Mouse (Mus musculus) gastrocnemius, postnatal 4 days (tissue): ENCODE measurements around the gene Sec13. TPM values are rescaled to one million over a fixed set of nuclear protein-coding genes. Genes with fewer than 3 reads are reported as not detected.

Experiments used
- DNase-seq, 2 experiments: peaks; one replicate each; pipeline ENCODE4 v3.0.0; 2021 to 2022; ENCODE audit warnings: low spot score in 2 of 2, mixed read lengths in 2 of 2
- long read RNA-seq, 2 experiments: library from polyadenylated mRNA; stranded (forward); transcript quantifications; one replicate each; pipeline ENCODE4 v2.0.0; 2021
- total RNA-seq, 2 experiments: library from RNA; stranded (reverse); gene quantifications; 2 replicates each; pipeline ENCODE4 v1.2.3; 2021

Sec13 gene
- total RNA-seq: 100 to 1,000 TPM; 100 to 119 TPM
- long read RNA-seq, experiment 1, transcript Sec13-201 (9 exons, 1,353 nt): major isoform, 129 of 145 reads
- long read RNA-seq, experiment 1, partial matches to known transcripts: 7 of 145 reads
- long read RNA-seq, experiment 1, other reads (novel, unspliced or antisense): 9 of 145 reads
- long read RNA-seq, experiment 2, transcript Sec13-201 (9 exons, 1,353 nt): major isoform, 96 of 113 reads
- long read RNA-seq, experiment 2, partial matches to known transcripts: 11 of 113 reads
- long read RNA-seq, experiment 2, other reads (novel, unspliced or antisense): 6 of 113 reads

DNA sequence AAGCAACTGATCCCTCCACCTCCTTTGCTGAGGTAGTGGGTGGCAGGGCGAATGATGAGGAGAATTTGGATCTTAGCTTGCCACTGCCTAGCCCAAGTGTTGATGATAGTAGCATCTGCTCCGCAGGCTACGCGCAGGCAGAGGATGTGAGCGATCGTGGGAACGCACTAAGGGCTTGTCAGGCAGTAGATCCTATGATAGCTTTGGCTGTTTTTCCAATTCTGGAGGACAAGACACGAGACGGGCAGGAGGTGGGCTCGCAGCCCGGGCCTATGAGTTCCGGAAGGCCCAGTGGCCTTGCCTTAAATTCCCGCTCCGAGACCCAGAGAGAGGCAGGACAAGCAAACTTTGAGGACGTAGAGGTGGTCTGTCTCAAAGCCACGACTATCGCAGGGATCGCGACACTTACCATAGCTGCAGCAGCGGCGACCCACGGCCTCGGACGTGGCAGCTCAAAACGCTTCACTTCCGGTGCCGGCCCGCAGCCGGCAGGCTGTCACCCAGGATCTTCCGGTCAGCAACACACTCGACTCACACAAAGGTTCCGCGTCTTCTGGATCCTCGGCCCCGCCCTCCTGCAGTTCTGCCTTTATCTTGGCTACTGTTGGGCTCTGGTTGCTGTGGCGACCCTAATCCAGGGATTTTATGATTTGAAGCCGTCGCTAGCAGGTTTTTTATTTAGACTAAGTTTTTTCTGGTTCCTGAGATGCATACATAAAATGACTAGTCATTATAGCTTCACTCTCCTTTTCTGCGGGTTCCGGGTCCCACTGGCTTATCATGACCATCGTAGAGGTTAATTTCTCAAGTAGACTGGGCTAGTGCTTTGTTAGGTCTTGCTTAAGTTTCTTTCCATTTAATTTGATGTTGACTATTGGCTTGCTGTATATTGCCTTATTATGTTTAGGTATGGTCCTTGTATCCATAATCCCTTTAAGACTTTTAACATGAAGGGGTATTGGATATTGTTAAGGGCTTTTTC, at the start of gene Sec13:
Gene Sec13 (minus strand): TSS at position 508 of the 982 bp plus-strand sequence.
- DNase-seq: peak; percentile 71 to 85

DNA sequence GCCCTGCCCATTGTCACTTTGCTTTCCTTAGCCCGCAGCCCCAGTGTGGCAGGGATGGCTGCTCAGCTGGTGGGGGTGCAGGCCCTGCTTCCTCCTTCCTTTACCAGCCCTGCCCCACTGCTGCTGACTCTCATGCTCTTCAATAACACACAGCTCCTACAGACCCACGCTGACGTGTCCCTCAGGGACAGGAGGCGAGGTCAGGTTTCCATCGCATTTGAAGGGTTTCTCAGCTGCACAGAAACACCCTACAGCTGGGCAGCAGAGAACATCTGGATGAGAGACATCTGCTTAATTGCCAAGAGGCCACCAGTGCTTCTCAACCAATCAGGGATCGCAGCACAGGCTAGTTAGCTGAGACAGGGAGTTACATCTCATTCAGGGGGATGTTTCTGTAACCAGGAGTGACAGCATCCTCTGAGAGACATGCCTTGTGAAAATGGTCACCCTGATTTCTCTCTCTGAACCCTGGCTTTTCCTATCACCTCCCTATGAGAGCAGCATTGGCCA, 47.0 kb upstream of the Sec13 start:
- no peak for DNase-seq

DNA sequence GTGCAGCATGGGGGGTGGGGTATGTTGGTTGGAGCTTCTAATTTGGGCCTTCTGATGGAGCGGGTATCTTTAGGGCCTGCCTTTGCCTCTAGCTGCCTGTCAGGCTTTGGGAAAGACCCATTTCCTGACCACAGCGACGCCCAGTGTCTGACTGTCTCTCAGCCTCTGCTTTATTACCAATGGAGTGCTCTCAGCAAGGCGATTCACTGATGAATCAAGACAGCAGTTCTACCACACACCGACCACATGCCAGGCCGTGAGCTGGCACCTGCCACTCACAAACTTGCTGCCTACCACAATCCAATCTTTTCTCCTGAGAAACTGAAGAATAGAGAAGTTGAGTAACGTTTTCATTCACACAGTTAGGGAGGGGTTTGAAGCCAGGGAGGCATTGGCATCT, 45.1 kb upstream of the Sec13 start:
- no peak for DNase-seq

DNA sequence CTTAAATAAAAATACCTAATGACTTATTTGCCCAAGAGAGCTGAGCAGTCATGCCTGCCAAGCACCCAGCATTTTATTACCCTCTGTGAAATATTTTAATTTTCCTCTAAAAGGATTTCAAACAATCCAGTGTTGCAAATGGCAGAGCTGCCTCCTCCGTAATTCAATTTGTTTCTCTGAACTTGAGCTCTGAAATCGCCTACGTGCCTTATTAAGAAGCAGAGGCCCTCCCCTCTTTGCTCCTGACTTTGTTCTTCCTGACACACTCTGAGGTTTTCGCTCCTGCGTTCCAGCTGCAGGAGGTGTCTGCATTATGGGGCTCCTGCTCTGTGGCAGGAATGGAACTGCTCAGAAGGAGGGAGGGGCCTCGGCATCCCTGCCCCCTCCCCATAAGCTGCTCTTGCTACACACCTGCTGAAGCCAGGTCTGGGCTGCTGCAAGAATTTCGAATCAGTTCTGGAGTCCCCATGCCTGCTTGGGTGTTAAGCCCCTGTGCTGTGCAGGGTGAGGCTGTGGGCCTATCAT, 37.7 kb upstream of the Sec13 start:
- no peak for DNase-seq

DNA sequence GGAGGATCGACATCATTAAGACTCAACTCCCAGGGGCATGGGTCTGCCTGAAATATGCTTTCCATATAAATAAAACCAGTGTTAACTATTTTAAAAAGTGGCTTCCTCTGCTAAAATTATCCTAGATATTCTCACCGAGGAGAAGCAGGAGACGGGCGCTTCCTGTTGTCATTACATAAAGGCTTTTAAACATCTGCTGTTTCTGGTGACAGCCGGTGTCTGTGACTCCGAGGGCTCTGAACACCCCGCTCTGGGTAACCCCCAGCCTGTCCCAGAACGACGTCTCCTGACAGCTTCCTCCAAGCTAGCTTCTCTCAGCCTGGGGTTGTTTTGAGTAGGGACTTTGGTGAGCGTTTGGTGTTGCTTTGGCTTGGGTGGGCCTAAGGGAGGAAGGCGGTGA, 28.3 kb upstream of the Sec13 start:
- DNase-seq: no peak

DNA sequence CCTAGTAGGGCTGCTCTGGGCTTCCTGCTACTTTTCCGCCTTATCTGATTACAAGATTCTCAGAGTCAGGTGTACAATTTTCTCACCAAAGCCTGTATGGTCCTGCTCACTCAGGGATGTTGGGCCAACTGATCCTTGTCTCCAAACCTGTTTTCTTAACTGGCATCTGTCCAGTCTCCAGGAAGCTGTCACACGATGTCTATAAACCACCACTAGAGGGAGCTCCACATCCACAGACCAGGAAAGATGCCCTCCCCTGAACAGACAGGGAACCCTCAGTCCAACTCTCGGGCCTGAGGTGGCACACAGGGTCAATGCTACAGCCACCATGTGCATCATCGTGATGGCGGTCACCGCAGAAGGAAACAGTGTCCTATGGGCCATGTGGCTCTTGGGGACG, 21.1 kb upstream of the Sec13 start:
- peak in 1 of 2 experiments; percentile 46 for DNase-seq

DNA sequence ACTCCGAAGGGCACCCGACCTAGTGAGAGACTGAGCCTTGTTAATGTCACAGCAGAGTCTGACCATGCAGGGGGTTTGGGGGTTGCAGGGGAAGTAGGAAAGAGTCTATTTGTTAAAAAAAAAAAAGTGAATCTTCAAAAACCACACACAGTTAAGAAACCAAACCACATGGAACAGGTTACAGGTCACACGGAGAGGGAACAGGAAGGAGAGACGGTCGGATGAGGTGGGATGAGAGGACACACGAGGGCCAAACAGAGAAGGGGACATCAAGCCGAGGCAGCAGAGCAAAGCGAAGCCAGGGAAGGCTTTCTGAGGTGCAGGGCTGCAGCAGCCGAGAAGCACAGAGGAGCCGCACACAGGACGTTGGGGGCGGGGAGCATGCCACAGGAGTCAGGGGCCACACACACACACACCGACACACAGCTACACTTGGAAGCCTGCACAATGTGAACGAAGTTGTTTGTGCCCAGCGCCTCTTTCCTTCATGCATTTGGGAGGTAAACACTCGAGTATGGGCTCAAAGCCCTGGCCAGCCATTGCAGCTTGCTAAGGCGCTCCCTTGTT, 8.7 kb upstream of the Sec13 start:
- no peak for DNase-seq

DNA sequence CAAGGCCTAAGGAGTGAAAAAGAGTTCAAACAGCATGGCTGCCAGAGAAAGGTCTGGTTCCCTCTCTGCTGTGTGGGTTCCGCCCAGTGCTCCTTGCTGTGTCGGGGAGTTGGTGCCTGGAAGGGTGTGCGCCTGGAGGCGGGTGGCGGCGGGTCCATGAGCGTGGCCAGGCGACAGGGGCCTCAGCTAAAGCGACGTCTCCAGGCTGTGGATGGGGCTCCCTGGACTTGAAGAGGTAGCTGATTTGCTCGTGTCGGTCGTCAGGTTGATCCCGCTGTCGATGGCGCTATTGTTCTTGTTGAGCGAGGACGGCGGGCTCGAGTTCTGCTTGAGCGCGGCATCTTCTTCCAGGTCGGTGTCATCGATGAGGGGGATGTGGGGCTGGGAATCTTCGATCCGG, 7.8 kb upstream of the Sec13 start:
- no peak for DNase-seq

DNA sequence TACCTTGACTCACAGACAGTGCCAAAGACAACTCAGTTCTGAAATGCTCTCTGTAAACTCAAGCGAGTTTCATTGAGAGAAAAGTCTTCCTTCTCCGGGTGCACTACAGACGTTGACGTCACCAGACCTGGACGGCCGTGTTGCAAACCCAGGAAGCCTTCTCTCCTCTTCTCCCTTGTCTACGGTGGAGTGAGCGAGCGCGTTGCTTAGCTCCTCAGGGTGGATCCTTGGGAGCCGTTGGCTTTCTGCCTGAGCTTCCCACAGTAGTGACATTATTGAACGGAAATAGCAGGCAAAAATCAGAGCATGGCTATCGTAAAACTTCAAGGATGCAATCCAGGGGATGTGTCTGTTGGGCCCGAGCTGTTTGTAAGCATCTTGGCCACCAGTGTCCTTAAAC, 6.7 kb upstream of the Sec13 start:
- DNase-seq: no peak

DNA sequence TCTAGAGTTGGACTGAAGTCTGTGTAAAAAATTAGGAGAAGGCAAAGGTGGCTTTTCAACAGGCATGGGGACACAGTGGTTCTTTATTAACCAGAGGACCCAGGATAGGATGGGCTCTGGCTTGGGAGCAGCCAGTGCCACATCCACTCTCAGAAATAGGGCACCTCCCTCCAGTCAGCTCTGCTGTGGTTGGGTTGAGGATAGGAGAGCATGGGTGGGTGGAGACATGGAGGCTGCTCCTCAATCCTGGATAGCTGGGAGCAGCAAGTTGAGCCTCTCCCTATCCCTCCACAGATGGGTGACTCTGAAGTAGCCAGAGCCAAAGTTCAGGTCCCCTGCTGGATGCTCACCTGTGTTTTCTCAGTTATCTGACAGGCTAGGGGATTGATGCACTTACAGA, 4.6 kb upstream of the Sec13 start:
- DNase-seq: no peak

DNA sequence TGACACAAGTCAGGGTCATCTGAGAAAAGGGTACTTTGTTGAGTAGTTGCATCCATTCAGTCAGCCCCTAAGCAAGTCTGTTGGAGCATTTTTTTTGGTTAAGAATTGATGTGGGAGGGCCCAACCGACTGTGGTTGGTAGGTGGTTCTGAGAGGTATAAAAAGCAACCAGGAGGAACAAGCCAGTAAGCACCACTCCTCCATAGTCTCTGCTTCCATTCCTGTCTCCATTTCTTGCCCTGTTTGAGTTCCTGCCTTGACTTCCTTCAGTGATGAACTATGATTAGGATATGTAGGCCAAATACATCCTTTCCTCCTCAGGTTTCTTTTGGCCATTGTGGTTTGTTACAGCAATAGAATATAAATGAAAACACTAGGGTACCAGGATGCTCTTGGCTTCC, 2.6 kb upstream of the Sec13 start:
- DNase-seq: no peak

DNA sequence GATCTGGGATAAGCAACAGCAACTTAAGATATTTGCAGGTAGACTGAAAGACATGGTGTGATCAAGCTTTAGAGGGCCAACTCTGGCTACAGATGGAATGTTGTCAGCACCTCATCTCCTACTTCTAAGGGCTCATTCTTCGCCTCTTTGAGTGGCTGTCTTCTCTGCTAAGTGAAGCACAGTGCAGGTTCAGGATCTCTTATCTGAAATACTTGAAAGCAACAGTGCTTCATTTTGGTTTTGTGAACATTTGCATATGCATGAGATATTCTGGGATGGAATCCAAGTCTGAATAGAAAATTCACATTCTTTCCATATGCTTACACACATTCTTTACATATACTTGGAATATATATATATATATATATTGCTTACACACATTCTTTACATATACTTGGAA, 1.8 kb upstream of the Sec13 start:
- DNase-seq: no peak

DNA sequence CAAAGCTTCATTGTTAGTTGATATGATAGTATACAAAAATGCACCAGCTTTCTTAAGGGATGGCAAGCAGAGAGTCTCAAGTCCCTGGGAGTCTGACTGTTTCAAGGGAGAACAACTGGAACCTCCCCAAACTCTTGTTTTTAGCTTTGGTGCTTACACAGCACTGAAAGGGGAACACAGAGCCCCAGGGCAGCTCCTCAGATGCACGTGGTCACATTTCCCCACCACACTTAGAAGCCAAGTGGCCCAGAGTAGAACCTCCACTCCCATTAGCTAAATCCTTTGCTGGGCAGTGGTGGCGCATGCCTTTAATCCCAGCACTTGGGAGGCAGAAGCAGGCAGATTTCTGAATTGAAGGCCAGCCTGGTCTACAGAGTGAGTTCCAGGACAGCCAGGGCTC, 882 bp upstream of the Sec13 start:
- no peak for DNase-seq

DNA sequence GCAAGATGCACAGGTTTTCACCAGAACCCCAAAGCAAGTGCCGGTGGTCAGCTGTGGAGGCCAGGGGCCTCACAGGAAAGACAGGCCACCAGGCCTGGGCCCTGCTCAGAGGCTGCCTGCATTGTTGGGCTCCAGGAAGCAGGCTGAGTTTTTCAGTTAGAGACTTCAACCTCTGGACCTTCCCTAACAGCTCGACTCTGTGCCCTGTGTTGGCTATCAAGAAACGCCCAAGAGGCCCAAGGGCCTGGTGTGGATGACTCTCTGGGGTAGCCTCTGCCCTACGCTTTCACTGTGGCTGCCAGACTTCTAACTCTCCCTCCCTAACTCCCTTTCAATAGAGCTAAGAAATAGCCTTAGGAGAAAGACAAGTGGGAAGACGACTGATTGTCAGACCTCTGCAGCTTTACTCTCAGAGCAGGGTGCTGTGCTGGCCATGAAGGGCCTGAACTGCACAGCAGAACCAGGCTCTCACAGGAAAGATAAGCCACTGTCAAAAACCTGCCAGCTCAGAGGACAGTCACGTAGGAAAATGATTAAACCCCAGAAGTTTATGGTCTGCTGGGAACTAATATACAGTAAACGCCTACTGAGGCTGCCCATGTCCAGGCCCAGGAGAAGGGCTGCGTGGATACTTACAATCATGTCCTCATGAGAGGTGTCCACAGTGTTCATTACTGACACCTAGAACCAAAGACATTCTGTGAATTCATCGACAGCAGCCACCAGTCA, 3.1 kb downstream of the Sec13 start:
- DNase-seq: no peak

DNA sequence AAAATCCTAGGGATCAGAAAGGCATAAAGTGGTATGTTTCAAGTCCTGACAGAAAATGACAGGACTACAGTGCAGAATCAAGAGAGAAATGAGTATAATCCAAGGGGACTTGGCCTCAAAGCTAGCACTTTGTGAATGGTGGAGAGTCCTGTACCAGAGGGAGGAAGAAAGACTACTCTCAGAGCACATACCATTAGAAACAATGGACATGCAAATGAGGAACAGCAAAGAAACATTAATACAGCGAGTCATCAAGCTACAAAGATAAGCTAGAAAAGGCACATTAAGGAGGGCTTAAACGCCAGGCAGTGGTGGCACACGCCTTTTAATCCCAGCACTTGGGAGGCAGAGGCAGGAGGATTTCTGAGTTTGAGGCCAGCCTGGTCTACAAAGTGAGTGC, 9.2 kb downstream of the Sec13 start:
- no peak for DNase-seq

DNA sequence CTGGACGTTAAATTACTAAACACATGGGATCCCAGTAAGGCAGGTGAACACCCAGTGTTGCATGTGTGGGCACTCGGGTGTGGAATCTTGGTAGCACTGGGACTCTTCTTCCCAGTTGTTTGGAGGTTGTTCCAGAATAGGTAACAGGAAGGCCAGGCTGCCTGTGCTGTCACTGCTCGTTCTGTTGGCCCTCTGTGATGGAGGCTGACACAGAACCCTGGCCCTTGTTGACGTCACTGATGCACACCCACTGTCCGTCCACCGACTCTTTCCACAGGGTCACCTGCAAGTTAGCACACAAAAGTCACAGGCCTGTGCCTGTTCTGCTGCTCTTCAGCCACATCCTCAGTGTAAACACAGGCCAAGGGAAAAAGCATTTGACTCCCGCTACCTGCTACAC, 12.4 kb downstream of the Sec13 start:
- DNase-seq: no peak

DNA sequence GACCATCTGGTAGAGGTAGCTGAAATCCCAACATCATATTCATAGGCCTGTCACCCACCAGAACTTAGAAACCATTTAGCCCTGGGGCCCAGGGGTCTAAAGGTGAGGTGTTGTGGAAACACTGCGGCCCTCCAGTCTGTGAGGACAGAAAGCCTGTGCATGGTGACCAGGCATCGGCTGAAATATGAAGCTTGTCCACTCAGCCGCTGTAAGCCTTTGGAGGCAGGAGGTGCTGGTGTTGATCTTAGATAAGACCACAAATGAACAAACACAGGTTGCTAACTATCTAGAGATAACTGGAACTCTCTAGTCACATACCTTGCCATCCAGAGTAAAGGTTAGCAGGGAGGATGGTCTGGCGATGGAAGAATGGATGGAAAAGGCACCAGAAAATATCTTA, 19.5 kb downstream of the Sec13 start:
- DNase-seq: no peak

DNA sequence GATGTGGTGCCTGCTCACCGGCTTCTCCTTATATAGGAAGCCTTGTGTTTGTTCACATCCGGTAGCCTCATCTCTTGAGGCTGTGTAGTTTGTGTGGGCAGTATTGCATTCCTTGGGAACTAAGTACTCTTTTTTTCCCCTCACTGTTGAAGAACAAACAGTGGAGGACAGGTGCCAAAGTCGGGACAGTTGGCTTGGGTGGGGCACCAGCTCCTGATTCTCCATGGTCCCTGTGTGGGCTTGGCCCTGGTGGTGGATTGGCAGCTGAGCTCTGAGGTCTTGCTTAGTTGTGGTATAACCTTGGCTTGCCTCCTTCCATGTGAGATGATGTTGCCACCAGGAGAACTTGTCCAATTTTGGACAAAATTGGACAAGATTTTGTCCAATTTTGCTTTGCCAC, 20.7 kb downstream of the Sec13 start, which contains the start of gene Ghrl:
Gene Ghrl (minus strand): TSS at position 3 of the 400 bp plus-strand sequence.
- no peak for DNase-seq

DNA sequence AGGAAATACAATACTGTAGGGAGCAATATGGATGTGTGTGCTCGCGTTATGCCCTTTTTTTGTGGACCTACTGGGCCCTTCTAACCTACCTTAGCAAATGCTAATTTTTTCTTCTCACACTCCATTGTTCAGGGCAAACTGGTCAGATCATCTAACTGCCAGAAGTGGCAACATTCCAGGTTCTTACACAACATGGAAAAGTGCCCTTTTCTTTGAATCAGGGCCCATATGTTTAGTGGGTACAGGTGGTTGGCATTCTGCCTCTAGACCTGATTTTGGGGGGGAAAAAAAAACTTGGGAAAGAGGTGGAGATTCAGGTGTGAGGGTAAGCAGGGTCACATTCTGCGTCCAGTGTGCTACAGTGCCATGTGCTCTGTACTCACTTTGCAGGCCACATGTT, 23.0 kb downstream of the Sec13 start:
- no peak for DNase-seq

DNA sequence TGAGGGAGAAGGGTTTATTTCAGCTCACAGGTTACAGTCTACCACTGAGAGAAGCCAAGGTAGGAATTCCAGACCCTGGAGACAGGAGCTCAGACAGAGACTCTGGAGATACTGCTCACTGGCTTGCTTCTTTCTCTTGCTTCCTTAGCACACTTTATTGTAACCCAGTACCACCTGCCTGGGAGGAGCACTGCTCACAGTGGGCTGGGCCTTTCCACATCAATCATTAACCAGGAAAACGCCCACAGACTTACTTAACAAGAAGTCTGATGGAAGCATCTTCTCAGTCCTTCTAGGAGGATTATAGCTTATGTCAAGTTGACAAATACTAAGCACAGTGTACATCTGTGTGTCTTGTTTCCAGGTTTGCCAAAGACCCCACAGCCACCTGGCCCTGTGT, 25.7 kb downstream of the Sec13 start:
- DNase-seq: no peak

DNA sequence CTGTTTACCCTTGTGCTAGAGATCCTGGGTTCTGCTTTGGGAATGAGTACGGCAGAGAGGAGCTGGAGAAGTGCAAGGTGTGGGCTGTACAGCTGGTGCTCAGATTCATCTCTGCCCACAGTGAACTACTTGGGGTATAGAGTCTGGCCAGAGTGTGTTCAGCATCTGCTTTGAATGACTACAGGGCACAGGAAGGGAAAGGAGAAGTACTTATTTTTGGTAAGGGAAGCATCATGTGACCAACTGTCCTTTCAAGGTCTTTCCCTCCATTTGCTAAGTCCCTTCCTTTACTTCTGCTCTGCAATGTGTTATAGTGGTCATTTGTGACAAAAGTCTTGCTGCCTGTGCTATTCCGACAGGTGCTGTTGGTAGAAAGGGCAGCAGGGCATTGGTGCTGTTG, 26.3 kb downstream of the Sec13 start:
- DNase-seq: no peak
